Mouse (Mus musculus): ENCODE results near the gene Cux2. TPM values are rescaled to one million over a fixed set of nuclear protein-coding genes. Genes with fewer than 3 reads are reported as not detected.
"Not testable (repeated sequence)": the region's sequence is repeated elsewhere in the genome, so short reads cannot be mapped to it uniquely, and the experiment has no call there.

Cux2 gene
- polyA plus RNA-seq, 1 experiment from 2014 or later: 9.0 TPM

DNA sequence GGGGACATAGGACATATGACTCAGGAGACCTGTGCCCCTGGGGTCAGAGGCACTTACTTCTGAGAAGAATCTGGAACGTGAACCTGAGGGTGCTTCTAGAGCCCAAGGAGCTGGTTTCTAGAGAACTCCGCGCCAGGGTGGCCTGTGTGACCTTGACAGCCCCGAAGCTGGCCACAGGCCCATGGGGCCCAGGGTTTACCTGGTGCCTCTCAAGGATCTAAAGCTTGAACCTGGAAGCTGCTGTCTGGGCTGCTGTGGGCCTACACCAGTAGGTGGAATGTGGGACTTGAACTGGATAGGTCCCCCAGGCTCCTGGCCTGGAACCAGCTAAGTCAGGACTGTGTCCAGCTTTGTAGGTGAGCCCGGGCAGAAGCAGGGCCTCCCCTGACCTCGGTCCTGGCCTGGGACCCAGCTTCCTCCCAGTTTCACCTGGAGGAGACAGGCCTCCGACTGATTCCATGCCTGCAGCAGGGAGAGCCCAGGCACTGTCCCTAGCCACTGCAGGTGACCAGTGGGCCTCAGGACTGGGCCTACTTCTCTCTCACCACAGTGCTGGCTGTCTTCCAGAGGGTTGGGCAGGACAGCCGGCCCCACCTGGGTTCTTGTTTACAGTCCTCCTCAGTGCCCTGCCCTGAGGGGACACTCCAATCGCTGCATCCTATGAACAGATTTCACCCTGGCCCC, 196.4 kb downstream of the Cux2 start:
- Histone ChIP-seq H3K4me1 (ENCODE audit: control insufficient read depth, insufficient read depth, low read length) (peaks cover 23% of the 10 kb centered on the region), H3K4me2 (replicated peaks; ENCODE audit: low read depth, low read length) (no peak overlapping the region), H3K27ac (ENCODE audit: low read length) (no peak overlapping the region), H3K36me3 (ENCODE audit: control insufficient read depth, insufficient read depth, low read length) (peaks cover 22% of the 10 kb centered on the region), H3K9ac (replicated peaks; ENCODE audit: low read depth, low read length) (no peak overlapping the region), H3K9me3 (ENCODE audit: control insufficient read depth, low read depth, low read length) (no peaks in the 10 kb centered on the region), H3K4me3 (ENCODE audit: low read depth, low read length) (no peak overlapping the region), H3K27me3 (ENCODE audit: control insufficient read depth, insufficient read depth, low read length) (no peaks in the 10 kb centered on the region)
- 78% methylated on average over 9 of the region's 9 CpGs for WGBS
- ATAC-seq (ENCODE audit: insufficient number of reproducible peaks, insufficient read depth, low FRiP score, low read depth): no peak; the same call in 1 of the 2 replicates

GRCm38 (mm10) chr5:121849478-121850349, 200.2 kb downstream of the Cux2 start:
- peak overlapping the region; percentile 89 for H3K4me2 ChIP-seq (replicated peaks; ENCODE audit: low read depth, low read length)
- H3K36me3 ChIP-seq (ENCODE audit: control insufficient read depth, insufficient read depth, low read length): peaks cover 22% of the 10 kb centered on the region
- peaks cover 23% of the 10 kb centered on the region for H3K4me1 ChIP-seq (ENCODE audit: control insufficient read depth, insufficient read depth, low read length)
- no peaks in the 10 kb centered on the region for H3K9me3 ChIP-seq (ENCODE audit: control insufficient read depth, low read depth, low read length)
- H3K27ac ChIP-seq (ENCODE audit: low read length): no peak overlapping the region
- H3K9ac ChIP-seq (replicated peaks; ENCODE audit: low read depth, low read length): peak overlapping the region; percentile 65
- no peaks in the 10 kb centered on the region for H3K27me3 ChIP-seq (ENCODE audit: control insufficient read depth, insufficient read depth, low read length)
- no peak for ATAC-seq (ENCODE audit: insufficient number of reproducible peaks, insufficient read depth, low FRiP score, low read depth)
- peak overlapping the region; percentile 90 for H3K4me3 ChIP-seq (ENCODE audit: low read depth, low read length)
- 37% methylated on average over 20 of the region's 20 CpGs for WGBS

- peaks cover 17% of the 10 kb centered on the region for H3K36me3 ChIP-seq (ENCODE audit: control insufficient read depth, insufficient read depth, low read length)
- H3K4me3 ChIP-seq (ENCODE audit: low read depth, low read length): peak within 1 kb of the TSS; percentile 90
- H3K4me1 ChIP-seq (ENCODE audit: control insufficient read depth, insufficient read depth, low read length): peaks cover 22% of the 10 kb centered on the region
- H3K27ac ChIP-seq (ENCODE audit: low read length): peak within 1 kb of the TSS; percentile 83
- ATAC-seq (ENCODE audit: insufficient number of reproducible peaks, insufficient read depth, low FRiP score, low read depth): peak; percentile 87
- H3K9me3 ChIP-seq (ENCODE audit: control insufficient read depth, low read depth, low read length): no peaks in the 10 kb centered on the region
- H3K9ac ChIP-seq (replicated peaks; ENCODE audit: low read depth, low read length): peak within 1 kb of the TSS; percentile 65
- WGBS: under 1% methylated on average over 42 of the region's 42 CpGs
- no peaks in the 10 kb centered on the region for H3K27me3 ChIP-seq (ENCODE audit: control insufficient read depth, insufficient read depth, low read length)
- H3K4me2 ChIP-seq (replicated peaks; ENCODE audit: low read depth, low read length): peak within 1 kb of the TSS; percentile 89
Measured at GRCm38 (mm10) chr5:121848743-121849142, 201.2 kb downstream of the Cux2 start, which contains the start of gene Pheta1. Gene Pheta1, plus strand, starts transcription at chr5:121848984.

DNA sequence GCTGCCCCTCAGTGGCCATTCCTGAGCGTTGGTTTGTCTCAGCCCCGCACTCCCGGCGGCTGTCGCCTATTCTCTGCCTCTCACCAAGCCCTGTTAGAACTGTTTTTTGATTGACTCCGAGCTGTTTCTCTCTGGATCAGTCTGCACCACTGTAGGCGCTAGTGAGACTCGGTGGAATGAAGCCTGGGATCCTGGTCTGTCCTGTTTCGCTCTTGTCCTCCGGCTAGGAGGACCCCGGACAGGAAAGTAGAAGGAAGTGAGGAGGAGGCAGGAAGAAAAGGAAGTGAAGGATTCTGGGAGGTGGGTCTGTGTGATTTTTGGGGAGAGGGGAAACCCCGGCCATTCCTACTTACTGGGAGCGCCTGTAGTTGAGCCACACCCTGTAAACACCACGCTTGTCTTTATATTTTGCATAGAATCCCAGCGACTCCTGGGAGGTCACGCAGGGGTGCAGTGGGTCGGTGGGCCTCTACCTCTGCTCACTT, 201.8 kb downstream of the Cux2 start:
- Histone ChIP-seq H3K4me2 (replicated peaks; ENCODE audit: low read depth, low read length) (peak overlapping the region; percentile 89), H3K27me3 (ENCODE audit: control insufficient read depth, insufficient read depth, low read length) (no peaks in the 10 kb centered on the region), H3K4me1 (ENCODE audit: control insufficient read depth, insufficient read depth, low read length) (peaks cover 20% of the 10 kb centered on the region), H3K4me3 (ENCODE audit: low read depth, low read length) (peak overlapping the region; percentile 90), H3K36me3 (ENCODE audit: control insufficient read depth, insufficient read depth, low read length) (peaks cover 10% of the 10 kb centered on the region), H3K27ac (ENCODE audit: low read length) (peak overlapping the region; percentile 83), H3K9me3 (ENCODE audit: control insufficient read depth, low read depth, low read length) (no peaks in the 10 kb centered on the region), H3K9ac (replicated peaks; ENCODE audit: low read depth, low read length) (peak overlapping the region; percentile 65)
- 1% methylated on average over 17 of the region's 17 CpGs for WGBS
- ATAC-seq (ENCODE audit: insufficient number of reproducible peaks, insufficient read depth, low FRiP score, low read depth): peak; percentile 31; the same call in 1 of the 2 replicates

DNA sequence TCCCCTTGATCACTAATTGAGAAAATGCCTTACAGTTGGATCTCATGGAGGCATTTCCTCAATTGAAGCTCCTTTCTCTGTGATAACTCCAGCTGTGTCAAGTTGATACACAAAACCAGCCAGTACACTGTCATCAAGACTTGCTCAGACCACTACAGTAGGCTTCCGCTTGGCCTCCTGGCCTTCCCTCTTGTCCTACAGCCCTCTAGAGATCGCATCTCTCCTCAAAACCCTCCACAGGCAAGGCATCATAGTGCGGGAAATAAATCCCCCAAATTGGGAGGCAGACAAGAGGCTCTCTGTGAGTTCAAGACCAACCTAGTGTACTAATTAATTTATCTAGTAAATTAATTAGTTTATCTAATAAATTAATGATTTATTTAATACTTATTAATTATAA, 202.6 kb downstream of the Cux2 start:
- not testable (repeated sequence) for ATAC-seq (ENCODE audit: insufficient number of reproducible peaks, insufficient read depth, low FRiP score, low read depth); H3K4me2 ChIP-seq (replicated peaks; ENCODE audit: low read depth, low read length); H3K4me3 ChIP-seq (ENCODE audit: low read depth, low read length); H3K9ac ChIP-seq (replicated peaks; ENCODE audit: low read depth, low read length); H3K27ac ChIP-seq (ENCODE audit: low read length); H3K9me3 ChIP-seq (ENCODE audit: control insufficient read depth, low read depth, low read length); H3K36me3 ChIP-seq (ENCODE audit: control insufficient read depth, insufficient read depth, low read length); H3K27me3 ChIP-seq (ENCODE audit: control insufficient read depth, insufficient read depth, low read length)
- WGBS: 84% methylated on average over 3 of the region's 3 CpGs
- peaks cover 20% of the 10 kb centered on the region for H3K4me1 ChIP-seq (ENCODE audit: control insufficient read depth, insufficient read depth, low read length)

DNA sequence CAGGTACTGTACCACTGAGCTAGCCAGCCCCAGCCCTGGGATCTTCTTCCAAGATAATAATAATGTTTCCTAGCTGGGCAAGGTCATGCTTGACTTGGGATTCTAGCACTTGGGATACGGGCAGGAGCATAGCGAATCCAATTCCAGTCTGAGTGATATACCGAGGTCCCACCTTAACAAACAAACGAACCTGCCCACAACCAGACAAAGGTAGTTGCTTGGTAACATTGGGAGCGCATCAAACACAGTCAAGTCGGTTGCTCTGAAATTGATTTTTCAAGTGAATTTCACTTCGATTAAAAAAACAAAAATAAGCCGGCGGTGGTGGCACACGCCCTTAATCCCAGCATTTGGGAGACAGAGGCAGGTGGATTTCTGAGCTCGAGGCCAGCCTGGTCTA, 203.6 kb downstream of the Cux2 start:
- ATAC-seq (ENCODE audit: insufficient number of reproducible peaks, insufficient read depth, low FRiP score, low read depth): no peak
- no peak overlapping the region for H3K9ac ChIP-seq (replicated peaks; ENCODE audit: low read depth, low read length)
- no peaks in the 10 kb centered on the region for H3K9me3 ChIP-seq (ENCODE audit: control insufficient read depth, low read depth, low read length)
- H3K27me3 ChIP-seq (ENCODE audit: control insufficient read depth, insufficient read depth, low read length): no peaks in the 10 kb centered on the region
- no peak overlapping the region for H3K4me2 ChIP-seq (replicated peaks; ENCODE audit: low read depth, low read length)
- H3K36me3 ChIP-seq (ENCODE audit: control insufficient read depth, insufficient read depth, low read length): no peaks in the 10 kb centered on the region
- H3K4me1 ChIP-seq (ENCODE audit: control insufficient read depth, insufficient read depth, low read length): peaks cover 24% of the 10 kb centered on the region
- 73% methylated on average over 11 of the region's 11 CpGs for WGBS
- no peak overlapping the region for H3K4me3 ChIP-seq (ENCODE audit: low read depth, low read length)
- no peak overlapping the region for H3K27ac ChIP-seq (ENCODE audit: low read length)

- Histone ChIP-seq H3K9ac (replicated peaks; ENCODE audit: low read depth, low read length) (no peak overlapping the region), H3K27me3 (ENCODE audit: control insufficient read depth, insufficient read depth, low read length) (no peaks in the 10 kb centered on the region), H3K27ac (ENCODE audit: low read length) (no peak overlapping the region), H3K4me1 (ENCODE audit: control insufficient read depth, insufficient read depth, low read length) (peaks cover 15% of the 10 kb centered on the region), H3K4me3 (ENCODE audit: low read depth, low read length) (no peak overlapping the region), H3K36me3 (ENCODE audit: control insufficient read depth, insufficient read depth, low read length) (no peaks in the 10 kb centered on the region), H3K9me3 (ENCODE audit: control insufficient read depth, low read depth, low read length) (no peaks in the 10 kb centered on the region), H3K4me2 (replicated peaks; ENCODE audit: low read depth, low read length) (no peak overlapping the region)
- no peak for ATAC-seq (ENCODE audit: insufficient number of reproducible peaks, insufficient read depth, low FRiP score, low read depth)
- 32% methylated on average over 4 of the region's 4 CpGs for WGBS
Measured at GRCm38 (mm10) chr5:121845361-121845760, 204.5 kb downstream of the Cux2 start.

- WGBS: 13% methylated on average over 17 of the region's 17 CpGs
- no peaks in the 10 kb centered on the region for H3K9me3 ChIP-seq (ENCODE audit: control insufficient read depth, low read depth, low read length)
- 0 out of 2 replicates have a peak, but pooled peaks cover 6% of the 10 kb centered on the region for H3K4me1 ChIP-seq (ENCODE audit: control insufficient read depth, insufficient read depth, low read length)
- peak overlapping the region; percentile 64 for H3K4me2 ChIP-seq (replicated peaks; ENCODE audit: low read depth, low read length)
- no peaks in the 10 kb centered on the region for H3K27me3 ChIP-seq (ENCODE audit: control insufficient read depth, insufficient read depth, low read length)
- H3K9ac ChIP-seq (replicated peaks; ENCODE audit: low read depth, low read length): no peak overlapping the region
- H3K4me3 ChIP-seq (ENCODE audit: low read depth, low read length): peak overlapping the region; percentile 44
- H3K27ac ChIP-seq (ENCODE audit: low read length): no peak overlapping the region
- H3K36me3 ChIP-seq (ENCODE audit: control insufficient read depth, insufficient read depth, low read length): no peaks in the 10 kb centered on the region
- ATAC-seq (ENCODE audit: insufficient number of reproducible peaks, insufficient read depth, low FRiP score, low read depth): no peak
Measured at GRCm38 (mm10) chr5:121843138-121843905, 206.6 kb downstream of the Cux2 start.

All from stomach, embryonic 14.5 days (tissue).